Mouse (Mus musculus) liver, embryonic 11.5 days (tissue): Measurements from ENCODE around the gene Atp2b2. TPM values are rescaled to one million over a fixed set of nuclear protein-coding genes. Genes with fewer than 3 reads are reported as not detected.

ENCODE experiments used
- ATAC-seq: fragments of 200-750 bp; cut with Nextera tagmentation; replicated peaks from 2 replicates; pipeline ENCODE4 v1.8.0; 2017; ENCODE audit warnings: moderate number of reproducible peaks, mild to moderate bottlenecking, moderate TSS enrichment, moderate library complexity; ENCODE audit not compliant: low FRiP score
- DNase-seq: peaks from one replicate; pipeline ENCODE4 v3.0.0-alpha.2; 2017; ENCODE audit warnings: low spot score
- H3K27ac ChIP-seq: fragments of 300-500 bp; sonication (generic); 2 replicates; pipeline ENCODE4 v1.5.1; 2014; ENCODE audit warnings: mild to moderate bottlenecking, low read depth, low read length, control low read depth
- H3K27me3 ChIP-seq: fragments of 300-500 bp; sonication (generic); replicated peaks from 2 replicates; pipeline ENCODE4 v1.6.1; 2014; ENCODE audit warnings: low read length, mixed read lengths; ENCODE audit not compliant: control insufficient read depth, insufficient read depth
- H3K36me3 ChIP-seq: fragments of 300-500 bp; sonication (generic); 2 replicates; pipeline ENCODE4 v1.6.1; 2014; ENCODE audit warnings: mild to moderate bottlenecking, low read length, moderate library complexity, mixed read lengths; ENCODE audit not compliant: control insufficient read depth, insufficient read depth
- H3K4me1 ChIP-seq: fragments of 300-500 bp; sonication (generic); replicated peaks from 2 replicates; pipeline ENCODE4 v1.6.1; 2014; ENCODE audit warnings: low read length, mixed read lengths; ENCODE audit not compliant: control insufficient read depth, insufficient read depth
- H3K4me2 ChIP-seq: fragments of 300-500 bp; sonication (generic); 2 replicates; pipeline ENCODE4 v1.6.1; 2014; ENCODE audit warnings: mild to moderate bottlenecking, control low read depth, moderate library complexity
- H3K4me3 ChIP-seq: fragments of 300-500 bp; sonication (generic); 2 replicates; pipeline ENCODE4 v1.5.1; 2014; ENCODE audit warnings: low read depth, low read length, control low read depth
- H3K9ac ChIP-seq: fragments of 300-500 bp; sonication (generic); 2 replicates; pipeline ENCODE4 v1.6.1; 2014; ENCODE audit warnings: low read depth, low read length, control low read depth
- H3K9me3 ChIP-seq: fragments of 300-500 bp; sonication (generic); 2 replicates; pipeline ENCODE4 v1.6.1; 2016; ENCODE audit warnings: low read length, inconsistent platforms, mixed read lengths; ENCODE audit not compliant: control insufficient read depth
- WGBS: fragments of 180-500 bp; shearing (Covaris S2); extraction: QIAGEN DNeasy Blood & Tissue Kit; methylation state at CpG from one replicate; pipeline ENCODE4 v1.1.7; 2014; 5-methylcytosine and 5-hydroxymethylcytosine counted together
- polyA plus RNA-seq: library from polyadenylated mRNA; unstranded; fragments of >200 nt; fragmentation: Nextera tagmentation; extraction: Ambion mirVana; gene quantifications from 2 replicates; pipeline ENCODE4 v1.2.1, GENCODE M21; 2014

The Atp2b2 gene
- polyA plus RNA-seq, 1 experiment from 2014 or later = 0.62 TPM

DNA sequence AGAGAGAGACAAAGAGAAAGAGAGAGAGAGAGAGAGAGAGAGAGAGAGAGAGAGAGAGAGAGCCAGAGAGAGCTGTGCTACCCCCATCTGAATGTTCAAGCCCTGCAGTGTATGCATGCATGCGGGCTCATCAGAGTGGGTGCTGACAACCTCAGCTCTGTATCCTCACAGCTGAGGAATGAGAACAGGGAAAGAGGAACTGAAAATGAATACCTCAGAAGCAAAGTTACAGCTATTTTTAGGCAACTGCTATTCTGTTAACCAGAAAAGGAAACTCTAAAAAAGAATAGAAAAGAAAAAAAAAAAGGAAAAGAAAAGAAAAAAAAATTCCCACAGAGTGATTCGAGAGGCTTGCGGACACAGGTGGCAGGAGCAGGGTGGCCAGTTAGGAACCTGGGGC, 192.6 kb downstream of the Atp2b2 start:
- no peak overlapping the region for H3K9ac ChIP-seq
- no peaks in the 10 kb centered on the region for H3K9me3 ChIP-seq
- H3K27me3 ChIP-seq = no peaks in the 10 kb centered on the region
- H3K36me3 ChIP-seq = no peaks in the 10 kb centered on the region
- 72% methylated on average over 3 of the region's 3 CpGs for WGBS
- ATAC-seq = no peak
- H3K4me1 ChIP-seq = no peaks in the 10 kb centered on the region
- no peak overlapping the region for H3K4me2 ChIP-seq
- DNase-seq = no peak
- H3K4me3 ChIP-seq = no peak overlapping the region
- no peak overlapping the region for H3K27ac ChIP-seq

DNA sequence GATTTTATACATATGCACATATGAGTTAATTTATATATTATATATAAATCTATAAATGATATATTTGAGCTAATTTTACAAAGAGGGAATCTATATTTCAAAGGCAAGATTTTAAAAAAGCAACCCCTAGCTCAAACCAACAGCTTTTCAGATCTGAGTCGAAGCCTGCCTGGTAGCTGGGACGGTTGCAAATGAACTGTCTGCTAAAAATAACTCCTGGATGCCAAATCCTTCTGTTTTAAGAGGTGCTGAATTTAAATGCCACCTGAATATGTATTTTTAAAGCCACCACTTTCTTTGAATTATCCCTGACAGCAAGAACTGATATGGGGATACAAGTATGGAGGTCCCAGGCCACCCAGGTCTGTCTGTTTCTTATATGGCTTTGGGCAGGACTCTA, 193.8 kb downstream of the Atp2b2 start:
- DNase-seq (no peak), ATAC-seq (no peak)
- H3K9ac ChIP-seq = no peak overlapping the region
- no peaks in the 10 kb centered on the region for H3K9me3 ChIP-seq
- no peak overlapping the region for H3K4me2 ChIP-seq
- no peaks in the 10 kb centered on the region for H3K27me3 ChIP-seq
- no peaks in the 10 kb centered on the region for H3K4me1 ChIP-seq
- no peak overlapping the region for H3K4me3 ChIP-seq
- H3K36me3 ChIP-seq = no peaks in the 10 kb centered on the region
- no peak overlapping the region for H3K27ac ChIP-seq
- WGBS = 68% methylated on average over 2 of the region's 2 CpGs

GRCm38 (mm10) chr6:113847092-113847491, 195.3 kb downstream of the Atp2b2 start:
- Histone ChIP-seq H3K4me3 (no peak overlapping the region), H3K4me2 (no peak overlapping the region), H3K27me3 (no peaks in the 10 kb centered on the region), H3K4me1 (no peaks in the 10 kb centered on the region), H3K9ac (no peak overlapping the region), H3K9me3 (no peaks in the 10 kb centered on the region), H3K27ac (no peak overlapping the region), H3K36me3 (no peaks in the 10 kb centered on the region)
- DNase-seq = no peak
- 79% methylated on average over 2 of the region's 2 CpGs for WGBS
- no peak for ATAC-seq

- no peak for DNase-seq
These were observed 199.2 kb downstream of the Atp2b2 start for GRCm38 (mm10) chr6:113843248-113843647.

DNA sequence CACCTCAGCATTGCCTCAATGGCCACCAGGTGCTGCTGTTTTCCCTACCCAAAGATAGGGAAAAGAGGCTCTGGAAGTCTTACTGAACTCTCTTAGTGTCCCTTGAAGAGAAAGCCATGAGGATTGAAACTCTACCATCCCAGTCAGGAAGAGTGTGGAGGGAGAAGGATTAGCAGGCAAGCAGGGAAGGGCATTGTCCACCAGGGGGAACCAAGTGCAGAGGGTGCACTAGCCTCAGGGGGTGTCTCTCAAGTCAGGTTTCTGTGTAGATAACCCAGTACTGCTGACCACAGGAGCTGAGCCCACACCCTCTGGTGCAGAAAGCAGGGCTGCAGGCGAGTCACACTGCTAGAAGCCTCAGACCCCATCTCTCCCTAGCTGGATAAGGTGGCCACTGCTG, 203.9 kb downstream of the Atp2b2 start:
- no peaks in the 10 kb centered on the region for H3K4me1 ChIP-seq
- H3K27ac ChIP-seq = no peak overlapping the region
- no peak overlapping the region for H3K9ac ChIP-seq
- no peaks in the 10 kb centered on the region for H3K27me3 ChIP-seq
- ATAC-seq (no peak), DNase-seq (no peak)
- WGBS = 13% methylated on average over 1 of the region's 1 CpGs
- H3K4me3 ChIP-seq = no peak overlapping the region
- no peaks in the 10 kb centered on the region for H3K9me3 ChIP-seq
- no peak overlapping the region for H3K4me2 ChIP-seq
- H3K36me3 ChIP-seq = no peaks in the 10 kb centered on the region

More at GRCm38 (mm10) chr6:113843248-113843647, 199.2 kb downstream of the Atp2b2 start:
- Histone ChIP-seq H3K36me3 (no peaks in the 10 kb centered on the region), H3K27ac (no peak overlapping the region), H3K27me3 (no peaks in the 10 kb centered on the region), H3K4me3 (no peak overlapping the region), H3K9ac (no peak overlapping the region), H3K9me3 (no peaks in the 10 kb centered on the region), H3K4me2 (no peak overlapping the region), H3K4me1 (no peaks in the 10 kb centered on the region)
- 16% methylated on average over 3 of the region's 3 CpGs for WGBS
- no peak for ATAC-seq

GRCm38 (mm10) chr6:113837740-113838139, 204.7 kb downstream of the Atp2b2 start:
- Histone ChIP-seq H3K4me2 (no peak overlapping the region), H3K4me3 (no peak overlapping the region), H3K9me3 (no peaks in the 10 kb centered on the region), H3K9ac (no peak overlapping the region), H3K27ac (no peak overlapping the region), H3K4me1 (no peaks in the 10 kb centered on the region), H3K27me3 (no peaks in the 10 kb centered on the region), H3K36me3 (no peaks in the 10 kb centered on the region)
- WGBS = 45% methylated on average over 2 of the region's 2 CpGs
- no peak for ATAC-seq
- no peak for DNase-seq

- WGBS = 49% methylated on average over 3 of the region's 3 CpGs
- Histone ChIP-seq H3K9ac (no peak overlapping the region), H3K27ac (no peak overlapping the region), H3K36me3 (no peaks in the 10 kb centered on the region), H3K27me3 (no peaks in the 10 kb centered on the region), H3K9me3 (no peaks in the 10 kb centered on the region), H3K4me1 (no peaks in the 10 kb centered on the region), H3K4me3 (no peak overlapping the region), H3K4me2 (no peak overlapping the region)
- DNase-seq (no peak), ATAC-seq (no peak)
These were observed 205.9 kb downstream of the Atp2b2 start for GRCm38 (mm10) chr6:113836545-113836944.

DNA sequence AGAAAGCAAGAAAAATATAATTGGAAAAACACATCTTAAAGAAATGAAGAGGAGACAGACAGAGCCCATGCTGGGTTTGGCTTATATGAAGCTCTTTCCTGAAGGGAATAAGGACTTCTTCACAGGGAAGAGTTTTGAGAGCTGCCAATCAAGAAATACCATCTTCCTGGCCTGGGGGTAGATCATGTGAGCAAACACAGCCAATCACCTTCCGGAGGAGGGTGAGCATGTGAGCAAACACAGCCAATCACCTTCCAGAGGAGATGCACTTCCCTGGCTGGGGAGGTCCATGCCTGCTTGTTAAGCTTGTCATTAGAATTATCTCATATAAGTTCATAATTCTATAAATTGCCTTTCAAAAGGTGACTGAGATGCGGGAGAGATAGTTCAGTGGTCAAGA, 211.9 kb downstream of the Atp2b2 start:
- Histone ChIP-seq H3K9me3 (no peaks in the 10 kb centered on the region), H3K27me3 (no peaks in the 10 kb centered on the region), H3K4me2 (no peak overlapping the region), H3K9ac (no peak overlapping the region), H3K27ac (no peak overlapping the region), H3K4me1 (no peaks in the 10 kb centered on the region), H3K4me3 (no peak overlapping the region), H3K36me3 (no peaks in the 10 kb centered on the region)
- 91% methylated on average over 2 of the region's 2 CpGs for WGBS
- ATAC-seq (no peak), DNase-seq (no peak)

GRCm38 (mm10) chr6:113827309-113827708, 215.1 kb downstream of the Atp2b2 start:
- WGBS = 81% methylated on average over 4 of the region's 4 CpGs
- no peak for ATAC-seq
- H3K27ac ChIP-seq = no peak overlapping the region
- H3K9me3 ChIP-seq = no peaks in the 10 kb centered on the region
- no peaks in the 10 kb centered on the region for H3K27me3 ChIP-seq
- H3K4me2 ChIP-seq = no peak overlapping the region
- DNase-seq = no peak
- H3K36me3 ChIP-seq = no peaks in the 10 kb centered on the region
- no peak overlapping the region for H3K9ac ChIP-seq
- no peaks in the 10 kb centered on the region for H3K4me1 ChIP-seq
- H3K4me3 ChIP-seq = no peak overlapping the region
